Mouse (Mus musculus): ENCODE data around the gene Mogs.

Gene Mogs

DNA sequence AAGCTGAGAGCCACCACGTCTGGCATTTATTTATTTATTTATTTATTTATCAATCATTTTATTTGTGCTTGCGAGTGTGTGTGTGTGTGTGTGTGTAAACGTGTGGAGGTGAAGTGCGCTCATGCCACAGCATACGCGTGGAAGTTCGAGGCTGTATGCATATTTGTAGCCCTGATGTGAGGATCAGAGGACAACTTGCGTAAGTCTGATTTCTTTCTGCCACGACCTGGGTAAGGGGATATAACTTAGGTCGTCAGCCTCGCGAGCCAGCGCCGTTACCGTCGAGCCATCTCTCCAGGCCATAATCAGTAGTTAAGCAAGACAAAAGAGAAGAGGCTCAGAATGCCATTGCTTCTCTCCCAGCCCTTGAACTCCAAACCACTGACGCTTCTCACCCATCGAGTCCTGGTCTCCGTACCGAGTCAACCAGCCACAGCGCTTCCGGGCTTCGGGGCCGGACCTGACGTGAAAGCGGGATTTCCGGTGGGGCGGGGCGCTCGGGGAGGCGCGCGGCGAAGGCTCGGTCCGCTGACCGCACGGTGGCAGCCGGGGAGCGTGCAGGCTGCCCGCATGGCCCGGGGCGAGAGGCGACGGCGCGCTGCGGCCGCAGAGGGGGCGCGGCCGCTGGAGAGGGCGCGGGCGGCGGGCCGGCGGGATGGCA is at the start of gene Mogs:
Gene Mogs, plus strand, starts transcription at position 486 of the 661 bp plus-strand sequence.
- DNase-seq = peak; percentile 95 to 98

DNA sequence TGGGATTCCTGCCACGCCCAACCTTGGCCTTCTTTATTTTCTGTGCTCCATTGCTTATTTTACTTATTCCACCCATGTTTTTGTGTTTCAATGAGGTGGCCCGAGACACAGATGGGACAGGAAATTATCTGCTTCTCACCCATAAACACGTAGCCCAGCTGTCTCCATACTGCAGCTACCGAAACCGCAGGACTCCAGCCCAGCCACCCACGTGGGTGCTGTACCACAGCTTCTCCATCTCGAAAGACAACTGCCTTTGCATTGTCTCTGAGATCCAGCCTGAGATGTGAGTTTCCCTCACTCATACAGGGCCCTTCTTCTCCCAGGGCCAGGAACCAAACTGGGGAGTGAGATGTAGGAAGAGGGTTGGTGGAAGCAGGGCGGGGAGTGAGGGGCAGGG is 49.3 kb upstream of the Mogs start:
- DNase-seq = no peak

GRCm38 (mm10) chr6:83066441-83066840 is 48.9 kb upstream of the Mogs start:
- no peak for DNase-seq

GRCm38 (mm10) chr6:83068221-83068620 is 47.1 kb upstream of the Mogs start:
- peak in 1 of 2 experiments; percentile 28 for DNase-seq

- DNase-seq = peak in 1 of 2 experiments; percentile 66
Measured at GRCm38 (mm10) chr6:83068706-83069487, 46.4 kb upstream of the Mogs start.

GRCm38 (mm10) chr6:83069488-83070246 is 45.6 kb upstream of the Mogs start:
- peak in 1 of 2 experiments; percentile 27 for DNase-seq

GRCm38 (mm10) chr6:83070247-83070310 is 45.2 kb upstream of the Mogs start, which contains the start of gene Tlx2:
Gene Tlx2, minus strand, starts transcription at chr6:83070293.
- DNase-seq = no peak

- DNase-seq = peak in 1 of 2 experiments; percentile 32
Measured at GRCm38 (mm10) chr6:83070311-83071219, 44.7 kb upstream of the Mogs start.

DNA sequence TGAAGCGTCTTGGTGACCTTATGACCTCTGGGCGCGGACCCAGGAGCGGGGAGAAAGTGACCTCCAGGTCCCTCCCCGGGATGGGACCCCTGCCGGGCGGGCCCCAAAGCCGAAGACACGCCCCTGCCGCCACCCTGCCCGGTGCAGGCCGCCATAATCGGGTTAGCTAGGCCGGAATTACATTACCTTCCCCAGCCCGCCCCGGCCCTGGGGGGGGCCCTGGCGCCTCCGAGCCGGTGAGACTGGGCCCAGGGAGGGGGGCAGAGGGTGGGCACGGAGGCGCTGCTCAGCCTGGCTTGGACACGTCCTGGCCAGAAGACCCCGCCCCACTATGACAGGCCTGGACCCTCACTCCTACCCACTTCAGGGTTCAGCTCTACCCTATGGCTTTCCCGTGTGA is 44.1 kb upstream of the Mogs start:
- no peak for DNase-seq

- DNase-seq = peak in 1 of 2 experiments; percentile 43
Measured at GRCm38 (mm10) chr6:83074979-83075378, 40.3 kb upstream of the Mogs start.

- DNase-seq = peak in 1 of 2 experiments; percentile 53
Measured at GRCm38 (mm10) chr6:83077630-83078323, 37.5 kb upstream of the Mogs start, which contains the start of gene Pcgf1. Gene Pcgf1, plus strand, starts transcription at chr6:83077869.

DNA sequence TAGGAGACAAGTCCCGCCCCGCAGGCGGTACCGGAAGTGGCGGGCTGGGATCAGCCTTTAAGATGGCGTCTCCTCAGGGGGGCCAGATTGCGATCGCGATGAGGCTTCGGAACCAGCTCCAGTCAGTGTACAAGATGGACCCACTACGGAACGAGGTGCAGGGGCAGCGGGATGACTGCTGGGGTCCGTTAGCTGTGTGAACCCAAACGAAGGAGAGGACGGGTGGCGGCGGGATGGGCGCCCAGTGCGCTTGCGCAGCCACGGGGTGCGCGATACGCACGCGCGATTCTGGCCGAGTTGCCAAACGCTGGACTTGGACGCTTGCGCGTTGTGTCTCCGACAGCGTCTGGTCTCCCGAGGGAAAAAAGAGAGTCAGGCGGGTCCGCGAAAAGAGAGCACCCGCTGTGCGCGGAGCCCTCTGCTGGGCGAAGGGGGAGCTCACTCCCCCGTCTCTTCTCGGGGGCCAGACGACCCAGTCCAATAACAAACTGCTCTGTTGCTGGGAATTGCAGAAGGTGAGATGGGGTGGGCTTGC is 36.9 kb upstream of the Mogs start:
- DNase-seq = peak; percentile 99 to 100

DNA sequence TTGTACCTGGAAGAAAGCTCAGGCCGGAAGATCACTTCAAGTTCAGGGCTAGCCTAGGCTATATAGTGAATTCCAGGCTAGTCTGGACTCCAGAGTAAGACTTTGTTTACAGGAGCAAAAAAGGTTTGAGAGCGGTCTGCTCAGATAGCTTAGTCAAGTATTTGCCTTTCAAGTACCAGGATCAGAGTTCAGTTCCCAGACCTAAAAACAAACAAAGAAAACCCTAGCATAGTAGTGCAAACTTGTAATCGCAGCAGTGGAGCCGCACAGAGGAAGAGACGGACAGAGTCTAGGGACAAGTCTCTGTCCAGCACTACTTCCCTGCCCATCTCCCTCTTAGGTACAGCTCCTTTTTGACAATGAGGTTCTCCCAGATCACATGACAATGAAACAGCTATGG is 35.1 kb upstream of the Mogs start:
- no peak for DNase-seq

GRCm38 (mm10) chr6:83083497-83083896 is 31.8 kb upstream of the Mogs start:
- DNase-seq = no peak

GRCm38 (mm10) chr6:83084477-83084876 is 30.8 kb upstream of the Mogs start:
- peak; percentile 14 to 36 for DNase-seq

DNA sequence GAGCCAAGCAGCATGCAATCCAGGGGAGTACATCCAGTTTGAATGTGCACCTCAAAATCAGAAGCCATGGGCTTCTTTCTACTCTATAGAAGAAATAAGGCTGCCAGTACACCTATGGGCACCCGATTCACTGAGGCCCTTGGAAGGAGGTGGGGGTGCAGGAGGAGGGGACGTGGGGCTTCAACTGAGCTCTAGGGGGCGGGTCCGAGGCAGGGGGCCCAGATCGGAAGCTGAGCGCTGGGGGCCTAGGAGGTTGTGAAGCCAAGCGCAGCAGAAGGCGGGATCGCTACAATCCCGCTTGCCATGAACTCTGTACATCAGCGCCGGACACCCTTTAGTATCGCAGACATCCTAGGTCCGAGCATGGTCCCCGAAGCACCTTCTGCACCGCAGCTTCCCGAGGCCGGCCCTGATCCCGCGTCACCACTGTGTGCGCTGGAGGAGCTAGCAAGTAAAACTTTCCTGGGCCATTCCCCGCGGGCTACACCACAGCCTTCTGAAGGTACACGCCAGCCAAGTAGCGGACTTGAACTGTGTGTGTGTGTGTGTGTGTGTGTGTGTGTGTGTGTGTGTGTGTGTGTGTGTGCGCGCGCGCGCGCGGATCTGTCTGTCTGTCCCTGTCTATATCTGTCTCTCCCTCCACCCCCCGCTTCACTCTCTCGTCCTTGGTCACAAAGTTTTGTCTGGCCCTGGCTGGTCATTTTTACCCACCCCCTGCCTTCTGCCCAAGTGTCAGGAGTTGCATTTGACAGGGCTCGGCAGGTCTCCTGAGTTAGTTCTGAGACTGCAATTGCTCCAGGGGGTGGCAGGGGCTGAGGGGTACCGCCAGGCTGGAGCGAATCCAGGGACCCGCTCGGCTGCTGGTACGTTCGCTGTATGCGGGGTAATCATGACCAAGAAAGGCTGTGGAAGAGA is 28.9 kb upstream of the Mogs start, which contains the start of gene Lbx2:
Gene Lbx2, plus strand, starts transcription at position 247 of the 915 bp plus-strand sequence.
- DNase-seq = peak in 1 of 2 experiments; percentile 25

- DNase-seq = peak; percentile 47 to 68
Measured at GRCm38 (mm10) chr6:83087205-83087925, 27.9 kb upstream of the Mogs start.

- no peak for DNase-seq
Measured at GRCm38 (mm10) chr6:83087926-83088260, 27.4 kb upstream of the Mogs start.

GRCm38 (mm10) chr6:83092416-83093127 is 22.7 kb upstream of the Mogs start:
- DNase-seq = peak; percentile 35 to 71
